Mouse (Mus musculus): ENCODE results near the gene Crat. TPM values are rescaled to one million over a fixed set of nuclear protein-coding genes. Genes with fewer than 3 reads are reported as not detected.

Gene Crat
- polyA plus RNA-seq, 2 experiments, result 15.0 to 27.4 TPM

DNA sequence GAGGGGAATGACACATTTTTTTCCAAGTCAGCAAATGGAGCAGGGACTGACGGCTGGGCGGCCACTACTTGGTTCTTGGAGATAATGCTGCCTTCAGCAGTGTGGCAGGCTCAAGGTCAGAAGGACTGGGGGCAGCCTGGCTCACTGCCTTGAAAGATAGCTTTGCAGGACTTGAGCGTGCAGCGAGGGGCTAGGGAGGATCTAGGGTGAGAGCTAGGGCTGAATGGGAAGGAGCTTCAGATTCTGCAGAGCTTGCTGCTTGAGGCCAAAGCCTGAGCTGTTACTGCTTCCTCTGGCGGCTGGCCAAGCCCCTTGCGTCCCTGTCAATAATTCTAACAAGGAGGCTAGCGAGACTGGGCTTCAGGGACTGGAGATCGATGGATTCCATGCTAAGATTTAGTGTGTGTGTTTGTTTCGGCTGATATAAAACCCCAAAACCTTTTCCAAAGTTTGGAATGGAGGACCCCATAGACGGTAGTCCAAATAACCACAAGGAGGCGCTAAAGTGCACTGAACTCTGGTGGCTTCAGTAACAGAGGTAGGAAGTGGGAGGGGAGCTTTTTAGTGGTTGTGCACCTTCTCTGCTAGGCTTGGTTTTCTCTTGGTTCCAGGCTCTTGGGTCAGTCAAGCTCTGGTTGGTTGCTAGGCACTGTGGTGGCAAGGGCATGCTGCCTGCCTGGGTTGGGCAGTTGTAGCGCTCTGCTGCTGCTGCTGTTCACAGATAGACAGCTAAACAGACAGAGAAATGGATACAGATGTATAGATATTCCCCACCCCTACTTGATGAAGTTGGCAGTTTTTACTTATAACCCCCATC lies 25.3 kb upstream of the Crat start:
- WGBS (ENCODE audit: insufficient replicate concordance), result 28% methylated on average over 12 of the region's 12 CpGs
- Histone ChIP-seq H3K27me3 (ENCODE audit: control insufficient read depth, insufficient read depth, low read length) (no peaks in the 10 kb centered on the region), H3K27ac (peak overlapping the region; percentile 49), H3K36me3 (replicated peaks; ENCODE audit: control insufficient read depth, insufficient read depth, low read depth) (peaks cover 53% of the 10 kb centered on the region), H3K4me1 (replicated peaks; ENCODE audit: control insufficient read depth in 2 of 2, insufficient read depth in 2 of 2, low read length in 1 of 2) (peaks cover 3 to 25% of the 10 kb centered on the region in 2 experiments), H3K4me3 (ENCODE audit: insufficient read depth in 1 of 2, low read depth in 2 of 2, low read length in 2 of 2) (no peak overlapping the region), H3K4me2 (ENCODE audit: low read depth) (peak overlapping the region; percentile 30), H3K9ac (replicated peaks) (no peak overlapping the region), H3K9me3 (ENCODE audit: control insufficient read depth, low read length) (no peaks in the 10 kb centered on the region)
- DNase-seq (ENCODE audit: low read depth in 3 of 3, low spot score in 3 of 3), result peak in 1 of 3 experiments; percentile 51
- ATAC-seq (ENCODE audit: insufficient read depth), result peak; percentile 33
- TF ChIP-seq EP300 (IDR thresholded peaks at IDR 0.05; ENCODE audit: low read depth) (no peak), CTCF (IDR thresholded peaks at IDR 0.05; ENCODE audit: low read depth) (peak; percentile 78)

DNA sequence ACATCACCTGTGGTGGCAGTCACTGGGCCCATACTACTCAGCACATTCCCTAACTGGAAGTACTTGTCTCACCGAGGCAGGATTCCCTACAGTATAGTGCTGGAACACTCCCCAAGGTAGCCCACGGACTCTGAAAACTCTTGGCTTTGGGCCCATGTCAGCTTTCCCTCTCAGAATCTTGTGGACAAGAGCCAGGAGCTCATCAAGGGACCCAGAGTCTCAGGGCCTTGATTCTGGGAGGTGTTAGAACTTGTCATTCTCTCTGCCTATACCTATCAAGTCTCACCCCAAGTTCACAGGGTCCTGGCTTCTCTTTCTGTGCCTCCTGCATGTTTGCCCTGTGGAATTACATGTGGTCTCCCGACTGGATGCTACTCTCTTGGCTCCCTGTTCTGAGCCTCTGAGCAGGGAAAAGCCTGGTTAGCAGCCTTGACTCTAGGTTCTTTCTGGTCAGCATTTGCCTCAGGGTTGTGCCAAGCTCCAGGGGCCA lies 24.6 kb upstream of the Crat start:
- Histone ChIP-seq H3K27me3 (ENCODE audit: control insufficient read depth, insufficient read depth, low read length) (no peaks in the 10 kb centered on the region), H3K4me1 (replicated peaks; ENCODE audit: control insufficient read depth in 2 of 2, insufficient read depth in 2 of 2, low read length in 1 of 2) (peaks cover 6 to 27% of the 10 kb centered on the region in 2 experiments), H3K9ac (replicated peaks) (no peak overlapping the region), H3K36me3 (replicated peaks; ENCODE audit: control insufficient read depth, insufficient read depth, low read depth) (peaks cover 56% of the 10 kb centered on the region), H3K9me3 (ENCODE audit: control insufficient read depth, low read length) (no peaks in the 10 kb centered on the region), H3K4me3 (ENCODE audit: insufficient read depth in 1 of 2, low read depth in 2 of 2, low read length in 2 of 2) (no peak overlapping the region), H3K27ac (no peak overlapping the region; the same call in 1 of the 2 replicates), H3K4me2 (ENCODE audit: low read depth) (no peak overlapping the region)
- WGBS (ENCODE audit: insufficient replicate concordance), result 73% methylated on average over 3 of the region's 3 CpGs
- no peak for DNase-seq (ENCODE audit: low read depth in 3 of 3, low spot score in 3 of 3)
- no peak; the same call in 1 of the 2 replicates for ATAC-seq (ENCODE audit: insufficient read depth)
- TF ChIP-seq EP300 (IDR thresholded peaks at IDR 0.05; ENCODE audit: low read depth) (no peak), CTCF (IDR thresholded peaks at IDR 0.05; ENCODE audit: low read depth) (no peak)

DNA sequence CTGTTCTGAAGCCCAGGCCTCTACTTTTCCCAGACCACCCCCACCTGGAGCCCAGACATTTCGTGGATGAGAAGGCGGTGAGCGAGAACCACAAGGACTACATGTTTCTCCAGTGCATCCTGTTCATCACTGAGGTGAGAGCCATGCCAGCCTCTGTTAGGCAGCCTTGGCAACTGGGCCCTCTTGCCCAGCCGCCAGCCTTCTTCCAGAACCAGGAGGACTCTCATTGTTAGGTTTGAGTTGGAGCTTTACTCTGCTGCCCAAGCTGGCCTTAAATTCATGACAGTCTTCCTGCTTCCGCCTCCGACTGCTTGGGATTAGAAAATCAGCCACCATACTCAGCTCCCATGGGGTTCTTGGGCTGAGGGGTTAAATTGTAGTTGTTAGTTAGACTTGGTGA lies 24.0 kb upstream of the Crat start:
- WGBS (ENCODE audit: insufficient replicate concordance), result 90% methylated on average over 6 of the region's 6 CpGs
- H3K27me3 ChIP-seq (ENCODE audit: control insufficient read depth, insufficient read depth, low read length), result no peaks in the 10 kb centered on the region
- H3K4me3 ChIP-seq (ENCODE audit: insufficient read depth in 1 of 2, low read depth in 2 of 2, low read length in 2 of 2), result no peak overlapping the region
- DNase-seq (ENCODE audit: low read depth in 3 of 3, low spot score in 3 of 3) (no peak), ATAC-seq (ENCODE audit: insufficient read depth) (no peak)
- H3K27ac ChIP-seq, result no peak overlapping the region
- H3K9me3 ChIP-seq (ENCODE audit: control insufficient read depth, low read length), result no peaks in the 10 kb centered on the region
- TF ChIP-seq EP300 (IDR thresholded peaks at IDR 0.05; ENCODE audit: low read depth), result no peak
- no peak for TF ChIP-seq CTCF (IDR thresholded peaks at IDR 0.05; ENCODE audit: low read depth)
- no peak overlapping the region for H3K9ac ChIP-seq (replicated peaks)
- peaks cover 59% of the 10 kb centered on the region for H3K36me3 ChIP-seq (replicated peaks; ENCODE audit: control insufficient read depth, insufficient read depth, low read depth)
- peaks cover 11 to 28% of the 10 kb centered on the region in 2 experiments for H3K4me1 ChIP-seq (replicated peaks; ENCODE audit: control insufficient read depth in 2 of 2, insufficient read depth in 2 of 2, low read length in 1 of 2)
- H3K4me2 ChIP-seq (ENCODE audit: low read depth), result no peak overlapping the region

DNA sequence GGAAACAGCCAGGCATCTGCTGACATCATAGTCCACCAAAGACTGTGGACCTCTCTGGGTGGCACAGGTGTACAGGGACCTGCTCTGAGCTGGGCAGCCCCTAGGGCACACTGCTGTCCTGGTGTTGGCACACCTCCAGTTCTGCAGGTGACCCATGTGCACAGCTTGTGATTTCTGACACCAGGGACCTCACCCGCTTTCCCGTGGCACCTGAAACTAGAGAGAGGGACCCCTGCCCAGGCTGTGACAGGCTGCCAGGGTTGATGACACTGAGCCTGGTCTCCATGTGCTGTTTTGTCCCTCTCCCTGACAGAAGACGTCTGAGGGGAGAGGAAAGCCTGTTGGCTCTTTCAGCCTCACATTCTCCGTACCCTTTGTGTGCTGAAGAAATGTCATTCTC lies 22.2 kb upstream of the Crat start:
- H3K36me3 ChIP-seq (replicated peaks; ENCODE audit: control insufficient read depth, insufficient read depth, low read depth), result peaks cover 68% of the 10 kb centered on the region
- ATAC-seq (ENCODE audit: insufficient read depth) (no peak), DNase-seq (ENCODE audit: low read depth in 3 of 3, low spot score in 3 of 3) (no peak)
- TF ChIP-seq EP300 (IDR thresholded peaks at IDR 0.05; ENCODE audit: low read depth) (no peak), CTCF (IDR thresholded peaks at IDR 0.05; ENCODE audit: low read depth) (no peak)
- H3K27ac ChIP-seq, result no peak overlapping the region
- H3K9ac ChIP-seq (replicated peaks), result no peak overlapping the region
- no peak overlapping the region for H3K4me3 ChIP-seq (ENCODE audit: insufficient read depth in 1 of 2, low read depth in 2 of 2, low read length in 2 of 2)
- H3K4me1 ChIP-seq (replicated peaks; ENCODE audit: control insufficient read depth in 2 of 2, insufficient read depth in 2 of 2, low read length in 1 of 2), result peaks cover 11 to 27% of the 10 kb centered on the region in 2 experiments
- no peaks in the 10 kb centered on the region for H3K9me3 ChIP-seq (ENCODE audit: control insufficient read depth, low read length)
- H3K27me3 ChIP-seq (ENCODE audit: control insufficient read depth, insufficient read depth, low read length), result no peaks in the 10 kb centered on the region
- H3K4me2 ChIP-seq (ENCODE audit: low read depth), result no peak overlapping the region
- 78% methylated on average over 4 of the region's 4 CpGs for WGBS (ENCODE audit: insufficient replicate concordance)

DNA sequence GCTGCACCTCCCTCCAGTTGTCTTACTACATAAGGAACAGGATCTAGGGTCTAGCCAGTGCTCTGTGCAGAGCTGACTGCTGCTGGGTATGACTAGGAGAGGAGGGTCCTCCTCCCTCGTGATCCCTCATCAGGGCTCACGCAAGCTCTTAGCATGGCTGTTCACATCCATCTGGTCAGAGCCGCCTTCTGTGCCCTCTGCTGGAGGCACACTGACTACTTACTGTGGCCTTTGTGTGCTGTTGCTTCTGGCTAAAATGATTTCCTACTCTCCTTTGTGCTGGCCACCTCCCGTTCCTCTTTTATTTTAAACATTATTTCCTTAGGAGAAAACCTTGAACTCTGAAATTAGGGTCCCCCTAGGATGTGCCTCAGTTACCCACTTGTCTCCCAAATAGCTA lies 21.2 kb upstream of the Crat start:
- H3K27me3 ChIP-seq (ENCODE audit: control insufficient read depth, insufficient read depth, low read length), result no peaks in the 10 kb centered on the region
- TF ChIP-seq CTCF (IDR thresholded peaks at IDR 0.05; ENCODE audit: low read depth) (no peak), EP300 (IDR thresholded peaks at IDR 0.05; ENCODE audit: low read depth) (no peak)
- DNase-seq (ENCODE audit: low read depth in 3 of 3, low spot score in 3 of 3), result no peak
- H3K4me3 ChIP-seq (ENCODE audit: insufficient read depth in 1 of 2, low read depth in 2 of 2, low read length in 2 of 2), result no peak overlapping the region
- H3K27ac ChIP-seq, result no peak overlapping the region
- ATAC-seq (ENCODE audit: insufficient read depth), result no peak
- peaks cover 11 to 19% of the 10 kb centered on the region in 2 experiments for H3K4me1 ChIP-seq (replicated peaks; ENCODE audit: control insufficient read depth in 2 of 2, insufficient read depth in 2 of 2, low read length in 1 of 2)
- no peaks in the 10 kb centered on the region for H3K9me3 ChIP-seq (ENCODE audit: control insufficient read depth, low read length)
- WGBS (ENCODE audit: insufficient replicate concordance), result 77% methylated on average over 4 of the region's 4 CpGs
- no peak overlapping the region for H3K4me2 ChIP-seq (ENCODE audit: low read depth)
- H3K36me3 ChIP-seq (replicated peaks; ENCODE audit: control insufficient read depth, insufficient read depth, low read depth), result peaks cover 72% of the 10 kb centered on the region
- no peak overlapping the region for H3K9ac ChIP-seq (replicated peaks)
